Comparison of ENCODE assay signal across 8 mouse cellular contexts in the genomic region with DNA sequence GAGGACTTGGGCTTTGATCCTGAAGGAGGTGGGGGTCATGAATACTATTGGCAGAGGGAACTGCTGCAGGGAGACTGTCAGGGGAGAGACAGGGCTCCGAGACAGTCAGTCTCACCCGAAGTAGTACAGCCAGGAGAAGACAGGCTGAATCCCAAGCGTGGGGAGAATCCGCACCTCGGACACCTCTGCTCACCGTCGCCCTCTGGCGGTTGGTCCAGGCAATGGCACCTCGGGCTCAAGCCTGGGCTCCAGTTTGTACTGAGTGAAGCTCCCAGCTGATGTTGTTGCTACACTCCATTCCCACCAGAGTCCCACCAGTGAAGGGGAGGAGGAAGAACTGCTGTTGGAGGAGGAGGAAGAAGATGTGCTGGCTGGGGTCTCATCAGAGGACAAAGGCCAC. TPM values are rescaled to one million over a fixed set of nuclear protein-coding genes. Genes with fewer than 3 reads are reported as not detected.
DNase-seq lines count a peak whose midpoint lies in the region; TF ChIP-seq lines count a peak whose summit lies in the region.

No protein-coding gene starts in this region.

- H3K36me3 ChIP-seq in E14TG2a.4 (ENCODE audit: insufficient read depth, low read length): peaks cover 51% of the 10 kb centered on the region

- TF ChIP-seq CTCF in E14TG2a.4 (conservative IDR thresholded peaks at IDR 0.05; ENCODE audit: low read length): peak; percentile 100
- TF ChIP-seq CTCF in bone marrow, adult 2 months (IDR thresholded peaks at IDR 0.05; ENCODE audit: control insufficient read depth, insufficient read depth, low read length): peak; percentile 96
- peak; percentile 92 for TF ChIP-seq CTCF in embryonic fibroblast, embryonic 13.5 days (IDR thresholded peaks at IDR 0.05; ENCODE audit: borderline replicate concordance, insufficient read depth, low read length)

- TF ChIP-seq POLR2A in bone marrow, adult 2 months (IDR thresholded peaks at IDR 0.05; ENCODE audit: borderline replicate concordance, control insufficient read depth, low read depth, low read length): 0 out of 2 replicates have a peak, but pooled peaks have one; percentile 33
- TF ChIP-seq POLR2A in embryonic fibroblast, embryonic 13.5 days (IDR thresholded peaks at IDR 0.05; ENCODE audit: low read depth, low read length): no peak

- H3K9me3 ChIP-seq in E14TG2a.4 (ENCODE audit: low read length): no peaks in the 10 kb centered on the region

- no peaks in the 10 kb centered on the region for H3K27me3 ChIP-seq in E14TG2a.4 (ENCODE audit: insufficient read depth, low read length)

- H3K27ac ChIP-seq in bone marrow, adult 2 months (ENCODE audit: control insufficient read depth, insufficient read depth, low read depth, low read length, poor library complexity): no peak overlapping the region
- H3K27ac ChIP-seq in embryonic fibroblast, embryonic 13.5 days (ENCODE audit: insufficient read depth, low read length): no peak overlapping the region

- H3K4me1 ChIP-seq in E14TG2a.4 (replicated peaks; ENCODE audit: low read depth, low read length): peaks cover 56% of the 10 kb centered on the region
- H3K4me1 ChIP-seq in bone marrow, adult 2 months (ENCODE audit: control insufficient read depth, insufficient read depth, low read length): peaks cover 3% of the 10 kb centered on the region; the same call in 1 of the 2 replicates
- no peaks in the 10 kb centered on the region for H3K4me1 ChIP-seq in embryonic fibroblast, embryonic 13.5 days (ENCODE audit: control insufficient read depth, insufficient read depth, low read length)

- H3K4me3 ChIP-seq in E14TG2a.4 (replicated peaks; ENCODE audit: low read length): peak overlapping the region; percentile 94
- H3K4me3 ChIP-seq in bone marrow, adult 2 months (replicated peaks; ENCODE audit: control insufficient read depth, low read depth, low read length): no peak overlapping the region
- peak overlapping the region; percentile 65 for H3K4me3 ChIP-seq in embryonic fibroblast, embryonic 13.5 days (ENCODE audit: insufficient read depth, low read length)

- intact Hi-C loops in heart, postnatal 10 days (cut with DNase I): loop anchor here (1.0 kb wide), 1 partner anchor 34 kb away; no protein-coding TSS in a partner anchor

- WGBS in bone marrow, adult 2 months: 5% methylated on average over 9 of the region's 9 CpGs
- 5% methylated on average over 9 of the region's 9 CpGs for WGBS in large intestine, adult 2 months

- DNase-seq in heart, postnatal 10 days: peak; percentile 73 to 90
- DNase-seq in large intestine, adult 2 months (ENCODE audit: low read depth, low spot score): peak; percentile 48
- peak; percentile 86 for DNase-seq in lung, postnatal 14 days
- DNase-seq in ovary, postnatal 36 days (ENCODE audit: low spot score): peak; percentile 79
- peak; percentile 84 for DNase-seq in urinary bladder, postnatal 25 days (ENCODE audit: low spot score)

RNA-seq across cellular contexts. Expression of a gene that starts 5.2 kb away (rescaled TPM):
- 13.1 and 47.7 TPM in 2 replicates for polyA plus RNA-seq in bone marrow, adult 2 months (2011; ENCODE audit: insufficient read depth, insufficient read length, low replicate concordance, missing spikeins)
- 45.3 and 51.1 TPM in 2 replicates for polyA plus RNA-seq in embryonic fibroblast, embryonic 13.5 days (2011; ENCODE audit: insufficient read length, low read depth, missing spikeins)
- 10 to 100 TPM; 47.4 to 50.1 TPM for total RNA-seq in heart, postnatal 10 days (2021)
- polyA plus RNA-seq in large intestine, adult 2 months (2012; rRNA removed): 177 and 217 TPM in 2 replicates

RNA-seq across cellular contexts. Expression of a gene that starts 5.3 kb away (rescaled TPM):
- 3.9 and 10.6 TPM in 2 replicates for polyA plus RNA-seq in bone marrow, adult 2 months (2011; ENCODE audit: insufficient read depth, insufficient read length, low replicate concordance, missing spikeins)
- 0.35 and 0.58 TPM in 2 replicates for polyA plus RNA-seq in embryonic fibroblast, embryonic 13.5 days (2011; ENCODE audit: insufficient read length, low read depth, missing spikeins)
- 10 to 100 TPM; 17.8 to 18.8 TPM for total RNA-seq in heart, postnatal 10 days (2021)
- polyA plus RNA-seq in large intestine, adult 2 months (2012; rRNA removed): 174 and 242 TPM in 2 replicates

RNA-seq across cellular contexts. Expression of a gene that starts 24.4 kb away (rescaled TPM):
- not detected in 2 replicates for polyA plus RNA-seq in bone marrow, adult 2 months (2011; ENCODE audit: insufficient read depth, insufficient read length, low replicate concordance, missing spikeins)
- 5.9 and 9.5 TPM in 2 replicates for polyA plus RNA-seq in embryonic fibroblast, embryonic 13.5 days (2011; ENCODE audit: insufficient read length, low read depth, missing spikeins)
- total RNA-seq in heart, postnatal 10 days (2021): under 1 TPM in 1 of 2 experiments, not detected in 1; 0.31 TPM
- polyA plus RNA-seq in large intestine, adult 2 months (2012; rRNA removed): 1.3 and 2.3 TPM in 2 replicates

RNA-seq across cellular contexts. Expression of a gene that starts 25.8 kb away (rescaled TPM):
- 39.9 and 55.5 TPM in 2 replicates for polyA plus RNA-seq in bone marrow, adult 2 months (2011; ENCODE audit: insufficient read depth, insufficient read length, low replicate concordance, missing spikeins)
- polyA plus RNA-seq in embryonic fibroblast, embryonic 13.5 days (2011; ENCODE audit: insufficient read length, low read depth, missing spikeins): 89.5 and 105 TPM in 2 replicates
- 10 to 100 TPM; 32.0 to 33.9 TPM for total RNA-seq in heart, postnatal 10 days (2021)
- 56.9 and 68.9 TPM in 2 replicates for polyA plus RNA-seq in large intestine, adult 2 months (2012; rRNA removed)

RNA-seq across cellular contexts. Expression of a gene that starts 29.6 kb away (rescaled TPM):
- 55.8 and 73.6 TPM in 2 replicates for polyA plus RNA-seq in bone marrow, adult 2 months (2011; ENCODE audit: insufficient read depth, insufficient read length, low replicate concordance, missing spikeins)
- 13.3 and 13.9 TPM in 2 replicates for polyA plus RNA-seq in embryonic fibroblast, embryonic 13.5 days (2011; ENCODE audit: insufficient read length, low read depth, missing spikeins)
- 1 to 10 TPM; 5.2 to 6.3 TPM for total RNA-seq in heart, postnatal 10 days (2021)
- polyA plus RNA-seq in large intestine, adult 2 months (2012; rRNA removed): 6.9 and 7.0 TPM in 2 replicates

Comparison
In these comparisons a context has a peak if more than half of its experiments do, and no peak if none do; other contexts are left out.
1. RNA of a gene that starts 5.3 kb away (polyA plus RNA-seq): 174 to 242 TPM in large intestine, adult 2 months; 3.9 to 10.6 TPM in bone marrow, adult 2 months and 0.35 to 0.58 TPM in embryonic fibroblast, embryonic 13.5 days; every median in the first group is over 10 times any median in the second.
2. Peak in every context shown above with its lines, with median percentiles within 50 percentile points of each other: CTCF ChIP-seq and DNase-seq.